Mouse (Mus musculus) embryonic facial prominence, embryonic 13.5 days (tissue): ENCODE measurements at regions not wholly inside any gene's neighbourhood (a gene's known extent, or its start where the extent isn't known, plus 50 kb on each side); places are given as distances from the start of the nearest gene placed in this dataset.

Source experiments
- ATAC-seq: fragments of 200-750 bp; cut with Nextera tagmentation; 2 replicates; pipeline ENCODE4 v1.8.0; 2017; ENCODE audit warnings: low read depth; ENCODE audit not compliant: insufficient number of reproducible peaks, insufficient read depth, low FRiP score, low TSS enrichment
- H3K27ac ChIP-seq: fragments of 300-500 bp; sonication (generic); 2 replicates; pipeline ENCODE4 v1.5.1; 2015; ENCODE audit warnings: moderate library complexity, mild to moderate bottlenecking, inconsistent platforms
- H3K27me3 ChIP-seq: fragments of 300-500 bp; sonication (generic); 2 replicates; pipeline ENCODE4 v1.6.1; 2015; ENCODE audit warnings: mild to moderate bottlenecking, inconsistent platforms
- H3K36me3 ChIP-seq: fragments of 300-500 bp; sonication (generic); 2 replicates; pipeline ENCODE4 v1.6.1; 2015; ENCODE audit warnings: mild to moderate bottlenecking, inconsistent platforms
- H3K4me1 ChIP-seq: fragments of 300-500 bp; sonication (generic); 2 replicates; pipeline ENCODE4 v1.6.1; 2015; ENCODE audit warnings: inconsistent platforms
- H3K4me2 ChIP-seq: fragments of 300-500 bp; sonication (generic); 2 replicates; pipeline ENCODE4 v1.6.1; 2015; ENCODE audit warnings: moderate library complexity, mild to moderate bottlenecking, inconsistent platforms
- H3K4me3 ChIP-seq: fragments of 300-500 bp; sonication (generic); 2 replicates; pipeline ENCODE4 v1.5.1; 2015; ENCODE audit warnings: mild to moderate bottlenecking, inconsistent platforms
- H3K9ac ChIP-seq: fragments of 300-500 bp; sonication (generic); 2 replicates; pipeline ENCODE4 v1.6.1; 2015; ENCODE audit warnings: mild to moderate bottlenecking, inconsistent platforms
- H3K9me3 ChIP-seq: fragments of 300-500 bp; sonication (generic); 2 replicates; pipeline ENCODE4 v1.6.1; 2016; ENCODE audit warnings: inconsistent platforms
- WGBS: fragments of 180-500 bp; shearing (Covaris S2); methylation state at CpG from one replicate; pipeline ENCODE4 v1.1.7; 2015; ENCODE audit warnings: mixed read lengths; 5-methylcytosine and 5-hydroxymethylcytosine counted together

DNA sequence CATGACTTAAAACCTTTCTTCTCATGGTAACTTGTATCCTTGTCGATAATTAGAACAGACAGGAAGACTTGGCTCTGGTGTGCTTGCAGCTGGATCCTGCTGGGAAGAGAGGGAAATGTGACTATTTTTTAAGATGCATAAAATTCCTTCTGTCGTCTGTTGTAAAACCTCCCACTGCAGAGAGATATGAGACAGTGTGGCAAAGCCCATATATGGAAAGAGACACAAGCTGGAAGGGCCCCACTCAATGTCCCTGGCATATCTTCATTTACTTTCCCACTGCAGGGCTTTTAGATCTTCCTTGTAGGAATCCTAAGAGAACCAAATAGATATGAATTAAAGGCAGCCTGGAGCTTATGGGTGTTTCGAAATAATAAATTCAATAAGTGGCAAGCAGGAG lies 87.8 kb downstream of the Dad1 start:
- Histone ChIP-seq H3K4me1 (peaks cover 17% of the 10 kb centered on the region), H3K36me3 (no peaks in the 10 kb centered on the region), H3K4me3 (no peak overlapping the region), H3K4me2 (no peak overlapping the region), H3K9me3 (no peaks in the 10 kb centered on the region), H3K27me3 (no peaks in the 10 kb centered on the region), H3K27ac (no peak overlapping the region), H3K9ac (no peak overlapping the region)
- 35% methylated on average over 3 of the region's 3 CpGs for WGBS
- ATAC-seq = no peak

DNA sequence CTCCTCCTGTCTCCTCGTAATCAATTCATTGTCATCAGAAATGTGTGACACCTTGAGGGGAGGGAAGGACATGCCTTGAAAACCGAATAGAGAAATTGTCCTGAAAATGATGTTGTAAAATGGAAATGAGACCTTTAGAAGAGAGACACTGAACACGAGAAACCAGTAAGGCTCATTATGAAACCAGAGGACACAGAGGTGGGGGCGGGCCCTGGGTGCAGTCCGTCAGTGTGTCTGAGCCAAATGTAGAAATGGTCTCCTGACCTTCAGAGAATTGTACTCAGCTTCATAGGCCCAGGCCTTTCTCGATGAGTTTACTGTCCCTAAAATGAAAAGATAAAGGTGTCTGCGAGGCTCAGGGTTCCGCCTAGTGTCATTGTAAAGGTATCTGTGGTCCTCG lies 89.0 kb downstream of the Dad1 start:
- Histone ChIP-seq H3K36me3 (no peaks in the 10 kb centered on the region), H3K9ac (no peak overlapping the region), H3K27me3 (no peaks in the 10 kb centered on the region), H3K4me3 (no peak overlapping the region), H3K4me2 (no peak overlapping the region), H3K4me1 (peaks cover 17% of the 10 kb centered on the region), H3K27ac (no peak overlapping the region), H3K9me3 (no peaks in the 10 kb centered on the region)
- ATAC-seq = no peak
- WGBS = 84% methylated on average over 9 of the region's 9 CpGs

DNA sequence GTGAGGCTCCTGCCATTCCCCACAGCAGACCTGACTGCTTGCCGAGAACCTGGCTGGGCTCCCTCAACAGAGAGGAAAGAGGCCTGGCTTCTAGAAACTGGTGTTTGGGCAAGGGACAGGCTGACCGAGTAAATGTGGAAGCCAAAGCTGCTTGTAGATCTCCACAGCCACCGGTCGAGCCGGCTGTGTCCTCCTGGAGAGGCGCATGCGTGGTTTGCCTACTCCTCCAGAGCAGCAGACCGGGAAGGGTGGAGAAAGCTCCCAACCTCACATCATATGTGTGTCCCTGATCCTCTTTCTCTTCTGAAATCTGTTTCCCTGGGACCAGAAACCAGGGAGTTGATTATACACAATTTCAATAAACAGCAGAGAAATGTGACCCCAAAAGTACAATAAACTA lies 92.0 kb downstream of the Dad1 start:
- WGBS = 79% methylated on average over 8 of the region's 8 CpGs
- H3K4me2 ChIP-seq = no peak overlapping the region
- H3K4me3 ChIP-seq = no peak overlapping the region
- no peaks in the 10 kb centered on the region for H3K27me3 ChIP-seq
- peaks cover 17% of the 10 kb centered on the region for H3K4me1 ChIP-seq
- no peaks in the 10 kb centered on the region for H3K9me3 ChIP-seq
- ATAC-seq = no peak
- H3K9ac ChIP-seq = no peak overlapping the region
- no peak overlapping the region for H3K27ac ChIP-seq
- no peaks in the 10 kb centered on the region for H3K36me3 ChIP-seq

DNA sequence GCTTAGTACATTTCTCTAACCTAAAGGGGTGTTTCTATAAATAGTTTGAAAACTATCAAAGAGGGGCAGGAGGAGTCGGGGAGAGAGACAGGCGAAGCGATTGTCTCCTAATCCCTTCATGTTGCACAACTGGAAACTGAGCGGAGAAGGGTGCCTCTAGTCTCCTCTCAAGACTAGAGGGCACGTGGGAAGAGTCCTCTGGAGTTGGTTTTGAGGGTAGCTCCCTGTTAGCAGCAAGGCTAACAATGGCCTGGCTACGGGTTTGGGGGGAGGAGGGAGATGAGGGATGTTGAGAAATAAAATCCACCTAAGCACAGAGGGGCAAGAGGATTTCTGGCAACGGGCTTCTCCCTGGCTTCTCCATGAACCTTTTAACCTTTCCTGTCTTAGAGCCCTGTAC lies 92.7 kb downstream of the Dad1 start:
- WGBS = 53% methylated on average over 7 of the region's 7 CpGs
- H3K27me3 ChIP-seq = no peaks in the 10 kb centered on the region
- no peaks in the 10 kb centered on the region for H3K9me3 ChIP-seq
- no peak overlapping the region for H3K4me2 ChIP-seq
- ATAC-seq = no peak
- H3K4me3 ChIP-seq = no peak overlapping the region
- H3K27ac ChIP-seq = no peak overlapping the region
- H3K9ac ChIP-seq = no peak overlapping the region
- peaks cover 13% of the 10 kb centered on the region for H3K4me1 ChIP-seq
- no peaks in the 10 kb centered on the region for H3K36me3 ChIP-seq

DNA sequence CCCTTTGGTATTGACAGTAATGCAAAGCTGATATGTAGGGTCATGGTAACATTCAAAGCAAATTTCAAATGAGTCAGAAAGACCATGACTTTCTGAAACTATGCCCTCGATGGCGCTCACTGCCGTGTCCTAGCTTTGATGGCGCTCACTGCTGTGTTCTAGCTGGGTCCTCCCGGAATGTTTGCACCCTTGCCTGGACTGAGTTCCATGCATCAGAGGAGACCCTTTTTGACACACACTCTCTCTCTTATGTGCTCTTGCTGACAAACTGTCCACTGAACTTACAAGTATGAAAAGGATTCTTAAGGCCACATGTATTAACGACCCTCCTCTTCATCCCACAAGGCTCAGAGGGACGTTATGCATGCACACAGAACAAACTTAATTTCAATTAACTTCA lies 94.1 kb downstream of the Dad1 start:
- Histone ChIP-seq H3K9me3 (no peaks in the 10 kb centered on the region), H3K4me3 (no peak overlapping the region), H3K4me1 (peaks cover 6% of the 10 kb centered on the region; the same call in 1 of the 2 replicates), H3K27me3 (no peaks in the 10 kb centered on the region), H3K4me2 (no peak overlapping the region), H3K9ac (no peak overlapping the region), H3K27ac (no peak overlapping the region), H3K36me3 (no peaks in the 10 kb centered on the region)
- 92% methylated on average over 7 of the region's 7 CpGs for WGBS
- ATAC-seq = no peak

DNA sequence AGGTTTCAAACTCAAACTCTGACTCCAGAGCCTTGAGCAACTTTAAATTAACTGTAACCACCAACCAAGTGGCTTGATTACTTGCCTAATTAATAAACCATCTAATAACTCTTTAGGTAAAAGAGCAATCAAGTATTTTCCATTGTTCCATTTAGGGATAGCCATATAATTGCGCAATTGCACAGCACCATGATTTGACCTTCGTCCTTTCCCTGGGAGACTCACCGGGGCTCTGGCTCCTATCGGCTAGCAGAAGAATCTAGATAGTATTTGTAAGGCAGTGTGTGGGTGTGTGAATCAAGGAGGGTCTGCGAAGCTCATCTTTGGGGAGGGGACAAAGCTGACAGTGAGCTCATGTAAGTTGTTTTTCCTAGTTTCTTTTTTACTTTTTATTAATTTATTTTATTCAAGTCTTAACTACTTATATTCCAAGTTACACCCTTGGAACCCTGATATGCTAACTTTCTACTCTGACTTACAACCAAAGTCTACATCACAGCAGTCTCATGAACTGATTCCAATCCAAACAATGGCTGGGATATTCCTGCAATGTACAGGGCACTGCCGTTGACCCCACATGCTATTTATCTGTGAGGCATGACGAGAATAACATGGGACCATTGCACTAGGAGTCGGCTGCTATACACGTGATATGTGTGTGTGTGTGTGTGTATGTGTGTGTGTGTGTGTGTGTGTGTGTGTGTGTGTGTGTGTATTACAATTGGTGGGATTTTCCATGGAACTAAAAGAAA lies 95.5 kb downstream of the Dad1 start:
- H3K36me3 ChIP-seq = no peaks in the 10 kb centered on the region
- no peak overlapping the region for H3K4me2 ChIP-seq
- H3K4me1 ChIP-seq = peaks cover 6% of the 10 kb centered on the region; the same call in 1 of the 2 replicates
- no peak for ATAC-seq
- H3K4me3 ChIP-seq = no peak overlapping the region
- WGBS = 84% methylated on average over 9 of the region's 9 CpGs
- no peaks in the 10 kb centered on the region for H3K9me3 ChIP-seq
- H3K27me3 ChIP-seq = no peaks in the 10 kb centered on the region; the same call in 1 of the 2 replicates
- H3K27ac ChIP-seq = no peak overlapping the region
- no peak overlapping the region for H3K9ac ChIP-seq

DNA sequence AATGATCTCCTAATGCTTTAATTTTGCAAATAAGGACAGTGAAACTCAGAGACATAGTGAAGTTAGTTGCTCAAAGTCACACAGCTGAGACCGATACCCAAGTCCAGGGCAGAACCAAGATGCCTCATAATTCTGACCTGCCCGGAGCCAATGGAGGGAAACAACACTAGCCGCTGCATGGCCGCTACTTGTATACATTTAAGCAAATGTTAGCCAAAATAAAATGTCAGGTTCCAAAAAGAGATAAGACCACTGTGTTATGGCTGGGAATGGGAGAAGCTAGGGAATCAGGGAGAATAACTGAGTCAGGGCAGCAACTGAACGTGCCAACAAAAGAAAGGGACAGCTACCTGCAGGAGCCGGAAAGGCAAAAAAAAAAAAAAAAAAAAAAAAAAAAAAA lies 97.4 kb downstream of the Dad1 start:
- Histone ChIP-seq H3K9ac (no peak overlapping the region), H3K36me3 (no peaks in the 10 kb centered on the region), H3K27me3 (no peaks in the 10 kb centered on the region; the same call in 1 of the 2 replicates), H3K9me3 (no peaks in the 10 kb centered on the region), H3K27ac (no peak overlapping the region), H3K4me3 (no peak overlapping the region), H3K4me2 (no peak overlapping the region), H3K4me1 (peaks cover 1% of the 10 kb centered on the region; the same call in 1 of the 2 replicates)
- whole genome bisulfite sequencing = 88% methylated on average over 6 of the region's 6 CpGs
- no peak for ATAC-seq

DNA sequence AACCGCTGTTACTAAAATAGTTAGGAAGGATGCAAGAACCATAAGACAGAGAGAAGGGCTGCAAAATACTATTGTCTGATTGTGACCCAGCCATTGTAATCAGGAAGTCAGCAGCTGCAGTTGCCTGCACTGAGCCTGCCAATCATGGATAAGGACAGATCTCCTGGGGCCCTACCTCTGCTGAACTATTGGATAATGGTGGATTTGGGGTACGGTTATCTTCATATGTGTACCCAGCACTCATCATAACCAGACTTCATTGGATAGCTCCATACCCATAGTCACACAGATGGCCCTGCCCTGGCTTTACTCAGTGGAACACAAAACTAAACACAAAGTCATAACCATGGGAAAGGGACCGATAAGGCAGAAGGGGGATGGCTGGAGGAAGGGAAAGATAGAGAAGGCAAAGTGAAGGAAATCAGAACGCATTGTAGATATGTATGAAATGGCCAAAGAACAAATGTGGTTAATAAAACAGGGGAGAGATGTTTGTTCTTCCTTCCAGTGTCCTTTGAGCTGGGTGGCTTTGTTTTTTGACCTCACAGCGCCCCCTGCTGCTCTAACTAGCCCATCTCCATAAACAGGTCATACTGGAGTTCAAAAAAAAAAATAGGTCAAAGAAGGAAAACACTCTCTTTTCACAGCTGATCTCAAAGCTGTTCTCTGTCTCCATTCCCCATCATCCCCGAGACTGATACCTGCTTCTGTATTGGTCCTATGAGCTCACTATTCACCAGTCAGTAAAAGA lies 101.2 kb downstream of the Dad1 start:
- 52% methylated on average over 6 of the region's 6 CpGs for WGBS
- no peak overlapping the region for H3K4me2 ChIP-seq
- H3K4me1 ChIP-seq = no peaks in the 10 kb centered on the region
- H3K9me3 ChIP-seq = no peaks in the 10 kb centered on the region
- ATAC-seq = no peak
- H3K36me3 ChIP-seq = no peaks in the 10 kb centered on the region
- no peak overlapping the region for H3K4me3 ChIP-seq
- no peaks in the 10 kb centered on the region; the same call in 1 of the 2 replicates for H3K27me3 ChIP-seq
- H3K27ac ChIP-seq = no peak overlapping the region
- H3K9ac ChIP-seq = no peak overlapping the region

DNA sequence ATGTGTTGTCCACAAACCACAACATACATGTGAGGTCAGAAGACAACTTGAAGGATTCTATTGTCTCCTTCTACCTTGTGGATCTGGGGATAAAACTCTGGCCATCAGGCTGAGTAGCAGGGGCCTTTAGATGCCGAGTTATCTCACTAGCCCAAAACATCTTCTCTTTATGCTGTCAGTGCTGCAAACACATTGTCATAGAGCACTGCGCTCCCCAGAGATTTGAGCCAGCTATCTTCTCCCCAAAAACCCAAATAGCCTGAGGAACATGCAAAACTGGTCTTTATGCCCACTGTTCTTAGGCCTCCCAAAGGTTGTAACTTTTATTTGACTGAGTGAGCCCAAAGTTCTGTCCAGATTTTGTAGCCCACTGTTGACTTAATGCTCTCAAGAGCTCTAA lies 102.0 kb downstream of the Dad1 start:
- H3K4me2 ChIP-seq = no peak overlapping the region
- 90% methylated on average over 2 of the region's 2 CpGs for WGBS
- no peaks in the 10 kb centered on the region; the same call in 1 of the 2 replicates for H3K27me3 ChIP-seq
- no peak overlapping the region for H3K9ac ChIP-seq
- no peaks in the 10 kb centered on the region for H3K36me3 ChIP-seq
- ATAC-seq = no peak
- no peak overlapping the region for H3K27ac ChIP-seq
- H3K4me1 ChIP-seq = no peaks in the 10 kb centered on the region
- no peak overlapping the region for H3K4me3 ChIP-seq
- no peaks in the 10 kb centered on the region for H3K9me3 ChIP-seq

DNA sequence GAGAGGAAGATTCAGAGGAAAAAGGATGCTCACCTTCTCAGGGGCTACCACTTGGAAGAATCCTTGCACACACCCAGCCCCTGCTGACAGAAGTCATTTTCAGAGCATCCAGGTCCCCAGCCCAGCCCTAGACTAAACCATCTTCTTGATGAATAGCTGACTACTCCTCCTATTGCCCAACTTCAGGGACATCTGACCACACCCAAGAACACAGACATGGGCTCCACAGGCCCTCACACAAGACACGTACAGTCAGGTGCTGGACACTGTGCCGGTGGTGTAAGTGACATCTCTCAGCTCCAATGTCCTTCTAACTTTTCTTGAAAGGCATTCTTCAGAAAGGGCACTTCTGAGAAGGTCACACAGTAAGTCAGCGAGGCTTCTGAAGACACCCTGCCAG lies 102.6 kb downstream of the Dad1 start:
- Histone ChIP-seq H3K4me2 (no peak overlapping the region), H3K4me1 (no peaks in the 10 kb centered on the region), H3K9ac (no peak overlapping the region), H3K36me3 (no peaks in the 10 kb centered on the region), H3K27ac (no peak overlapping the region), H3K9me3 (no peaks in the 10 kb centered on the region), H3K27me3 (no peaks in the 10 kb centered on the region; the same call in 1 of the 2 replicates), H3K4me3 (no peak overlapping the region)
- WGBS = 80% methylated on average over 3 of the region's 3 CpGs
- ATAC-seq = no peak

DNA sequence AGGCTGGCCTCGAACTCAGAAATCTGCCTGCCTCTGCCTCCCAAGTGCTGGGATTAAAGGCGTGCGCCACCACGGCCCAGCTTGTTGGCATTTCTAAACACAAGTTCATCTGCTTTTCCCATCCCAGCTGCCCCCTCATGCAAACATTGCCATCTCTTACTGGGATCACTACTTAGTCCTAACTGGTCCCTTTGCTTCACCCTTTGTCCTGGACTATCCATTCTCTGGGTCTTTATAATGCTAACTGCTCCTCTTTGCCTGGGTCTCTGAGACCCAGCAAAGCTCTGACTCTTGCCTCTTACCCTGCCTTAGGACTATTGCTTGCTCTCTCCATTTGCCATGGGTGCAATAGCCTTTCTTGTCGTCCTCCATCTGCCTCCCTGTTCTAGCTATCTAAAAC lies 103.7 kb downstream of the Dad1 start:
- Histone ChIP-seq H3K4me2 (no peak overlapping the region), H3K27me3 (no peaks in the 10 kb centered on the region; the same call in 1 of the 2 replicates), H3K36me3 (no peaks in the 10 kb centered on the region), H3K27ac (no peak overlapping the region), H3K9me3 (no peaks in the 10 kb centered on the region), H3K4me1 (no peaks in the 10 kb centered on the region), H3K4me3 (no peak overlapping the region), H3K9ac (no peak overlapping the region)
- 92% methylated on average over 5 of the region's 5 CpGs for WGBS
- ATAC-seq = no peak

DNA sequence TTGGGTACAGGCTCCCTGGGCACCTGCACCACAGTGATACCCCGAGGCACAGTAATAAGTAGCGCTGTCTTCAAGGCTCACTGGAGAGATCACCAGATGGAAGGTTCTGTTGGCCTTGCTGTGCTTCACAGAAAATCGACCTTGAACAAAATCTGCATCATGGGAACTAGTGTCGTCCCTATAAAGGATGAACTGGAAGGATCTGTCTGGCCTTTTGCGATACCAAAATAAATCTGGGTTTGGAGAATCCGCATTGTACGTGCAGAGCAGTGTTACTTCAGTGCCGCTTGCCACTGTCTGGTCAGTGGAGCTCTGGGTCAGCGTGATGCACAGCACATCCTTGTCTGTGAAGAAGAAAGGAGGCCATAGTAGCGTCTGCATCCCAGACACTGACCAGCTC lies 105.3 kb downstream of the Dad1 start:
- WGBS = 89% methylated on average over 10 of the region's 10 CpGs
- no peaks in the 10 kb centered on the region for H3K27me3 ChIP-seq
- ATAC-seq = no peak
- H3K4me1 ChIP-seq = no peaks in the 10 kb centered on the region
- H3K4me2 ChIP-seq = no peak overlapping the region
- no peak overlapping the region for H3K4me3 ChIP-seq
- H3K27ac ChIP-seq = no peak overlapping the region
- H3K9me3 ChIP-seq = no peaks in the 10 kb centered on the region
- H3K9ac ChIP-seq = no peak overlapping the region
- H3K36me3 ChIP-seq = no peaks in the 10 kb centered on the region
